Mouse (Mus musculus): ENCODE measurements around the gene Uqcrh.

Gene Uqcrh

DNA sequence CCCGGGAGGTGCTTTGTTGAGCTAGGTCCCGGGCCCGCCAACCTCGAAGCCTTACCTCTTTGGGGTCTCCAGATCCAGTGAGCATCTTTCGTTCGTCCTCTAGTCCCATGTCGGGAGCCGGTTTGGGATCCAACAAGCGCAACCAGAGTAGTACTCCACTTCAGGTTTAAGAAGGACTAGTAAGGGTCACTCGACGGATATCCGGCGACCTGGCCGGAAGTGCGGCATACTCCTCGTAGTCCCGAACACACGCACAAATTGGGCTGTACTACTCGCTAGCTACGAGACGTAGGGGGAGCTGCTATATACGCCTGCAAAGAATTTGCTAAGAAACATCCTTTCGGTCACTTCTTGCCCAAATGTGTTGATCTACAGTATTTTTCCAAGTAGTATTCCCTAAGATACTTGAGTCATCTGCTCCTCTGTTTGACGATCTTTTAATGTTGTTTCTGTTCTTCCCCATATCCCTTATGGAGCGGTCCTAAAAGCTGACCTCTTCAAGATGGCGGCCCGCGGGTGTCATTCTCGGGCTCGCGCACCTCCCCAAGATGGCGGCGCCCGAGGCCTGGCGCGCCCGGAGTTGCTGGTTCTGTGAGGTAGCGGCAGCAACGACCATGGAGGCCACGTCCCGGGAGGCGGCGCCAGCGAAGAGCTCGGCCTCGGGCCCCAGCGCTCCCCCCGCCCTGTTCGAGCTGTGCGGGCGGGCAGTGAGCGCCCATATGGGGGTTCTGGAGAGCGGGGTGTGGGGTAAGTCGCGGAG, at the start of gene Uqcrh, which contains the start of gene Lrrc41:
TSS of gene Uqcrh (minus strand) at position 211 of the 760 bp plus-strand sequence.
TSS of gene Lrrc41 (plus strand) at position 409 of the 760 bp plus-strand sequence.
- peak; percentile 97 to 98 for DNase-seq

DNA sequence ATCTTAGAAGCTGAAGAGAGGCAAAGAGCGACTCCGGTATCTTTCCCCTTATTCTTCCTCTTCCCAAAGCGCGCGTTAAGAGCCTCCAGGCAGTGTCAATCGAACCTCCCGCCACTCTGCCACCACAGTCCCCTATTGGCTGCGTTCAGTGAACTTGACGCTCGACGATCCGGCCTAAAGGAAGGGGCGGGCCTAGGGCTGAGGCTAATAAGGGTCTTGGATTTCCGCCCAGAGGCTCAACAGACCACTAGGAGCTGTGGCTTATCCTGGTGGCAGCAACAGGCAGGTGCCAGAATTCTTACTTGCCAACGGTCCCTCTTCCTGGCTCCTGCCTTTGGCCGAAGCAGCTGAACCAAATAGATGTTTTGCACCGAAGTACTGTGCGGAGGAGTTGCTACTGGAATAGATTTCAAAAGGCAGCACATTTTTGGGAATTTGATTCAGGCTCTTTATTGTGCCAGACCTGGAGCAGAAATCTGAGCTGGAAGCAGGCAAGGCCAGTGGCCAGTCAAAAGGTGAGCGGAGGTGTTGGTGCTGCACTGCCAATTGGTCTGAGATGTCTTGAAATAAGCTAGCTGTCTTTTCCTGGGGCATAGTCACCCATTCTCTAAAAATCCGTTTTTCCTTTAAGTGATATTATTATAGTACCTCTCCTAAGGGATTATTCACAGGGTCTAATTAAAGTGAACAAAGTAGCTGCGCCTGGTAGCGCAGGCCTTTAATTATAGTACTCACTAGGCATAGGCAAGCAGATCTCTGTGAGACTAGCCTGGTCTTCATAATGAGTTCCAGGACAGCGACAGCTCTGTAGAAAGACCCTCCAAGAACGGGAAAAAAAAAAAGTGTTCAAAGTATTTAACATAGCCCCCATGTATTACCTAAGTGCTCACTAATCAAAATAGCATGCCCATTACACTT, 49.0 kb upstream of the Uqcrh start, which contains the start of the genes Rad54l and Pomgnt1:
TSS of gene Rad54l (minus strand) at position 89 of the 918 bp plus-strand sequence.
TSS of gene Pomgnt1 (plus strand) at position 239 of the 918 bp plus-strand sequence.
- peak; percentile 87 to 89 for DNase-seq

DNA sequence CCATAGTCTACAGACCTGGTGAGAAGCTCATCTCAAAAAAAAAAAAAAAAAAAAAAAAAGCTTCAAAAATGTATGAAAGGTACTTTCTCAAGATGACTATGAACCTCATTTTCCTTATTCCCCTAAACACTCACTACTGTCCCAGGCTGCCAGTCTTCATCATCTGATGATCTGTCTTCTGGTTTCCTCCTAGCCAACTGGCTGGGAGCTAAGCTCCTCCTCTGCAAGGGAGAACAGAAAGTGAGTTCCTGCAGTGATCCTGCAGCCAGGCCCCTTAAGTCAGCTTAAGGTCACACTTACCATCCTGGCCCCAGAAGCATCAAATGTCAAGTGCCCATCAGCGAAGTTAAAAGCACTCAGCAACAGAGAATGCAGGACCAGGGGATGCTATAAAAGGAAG, 47.9 kb upstream of the Uqcrh start:
- DNase-seq = no peak

DNA sequence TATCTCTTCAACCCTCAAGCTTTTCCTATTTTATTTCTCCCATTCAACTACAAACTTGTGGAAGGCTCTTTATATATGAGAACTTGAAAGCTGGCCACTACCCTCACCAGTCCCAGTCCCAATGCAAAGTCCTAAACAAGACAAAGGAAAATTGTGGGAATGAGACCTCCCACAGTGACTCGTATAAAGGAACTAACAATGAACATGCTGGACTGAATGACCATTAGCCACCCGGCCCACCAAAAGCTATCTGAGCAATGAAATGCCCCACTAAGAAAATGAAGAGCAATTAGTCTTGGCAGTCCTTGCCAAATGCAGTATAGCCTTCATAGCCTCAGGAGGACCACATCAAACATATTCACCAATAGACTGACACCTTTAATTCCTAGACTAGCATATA, 36.6 kb upstream of the Uqcrh start:
- DNase-seq = no peak

DNA sequence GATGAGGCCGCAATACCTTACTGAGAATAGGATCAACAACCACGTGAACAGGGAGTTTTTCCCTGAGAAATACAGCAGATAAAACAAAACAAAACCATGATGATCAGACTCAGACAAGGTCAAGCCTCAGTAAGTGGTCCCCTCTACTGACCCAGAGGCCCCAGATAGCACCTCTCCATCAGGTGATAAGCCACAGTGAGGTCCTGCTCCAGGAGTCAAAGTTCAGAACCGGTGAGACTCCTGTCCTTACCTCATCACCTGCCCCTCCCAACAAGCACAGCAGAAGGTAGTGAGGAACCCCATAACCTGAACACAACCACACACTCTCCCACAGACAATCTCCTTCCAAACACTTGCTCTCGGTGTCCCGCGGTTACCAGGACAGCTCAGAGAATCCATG, 35.8 kb upstream of the Uqcrh start:
- DNase-seq = no peak

DNA sequence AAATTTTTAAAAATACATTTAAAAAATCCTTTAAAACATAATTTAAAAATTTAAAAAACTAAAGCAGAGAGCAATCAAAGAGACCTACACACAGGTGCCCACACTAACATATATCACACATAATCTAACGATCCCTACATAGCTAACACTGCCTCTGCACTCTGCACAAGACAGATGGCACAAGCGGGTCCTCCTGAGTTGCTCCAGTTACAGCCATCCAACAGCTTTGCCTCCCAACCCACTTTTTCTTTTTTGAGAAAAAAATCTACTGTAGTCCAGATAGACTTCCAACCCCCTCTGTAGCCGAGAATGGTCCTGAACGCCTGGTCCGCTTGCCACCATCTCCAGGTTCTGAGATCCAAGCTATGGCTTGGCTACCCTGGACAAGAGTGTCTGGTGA, 30.4 kb upstream of the Uqcrh start:
- no peak for DNase-seq

DNA sequence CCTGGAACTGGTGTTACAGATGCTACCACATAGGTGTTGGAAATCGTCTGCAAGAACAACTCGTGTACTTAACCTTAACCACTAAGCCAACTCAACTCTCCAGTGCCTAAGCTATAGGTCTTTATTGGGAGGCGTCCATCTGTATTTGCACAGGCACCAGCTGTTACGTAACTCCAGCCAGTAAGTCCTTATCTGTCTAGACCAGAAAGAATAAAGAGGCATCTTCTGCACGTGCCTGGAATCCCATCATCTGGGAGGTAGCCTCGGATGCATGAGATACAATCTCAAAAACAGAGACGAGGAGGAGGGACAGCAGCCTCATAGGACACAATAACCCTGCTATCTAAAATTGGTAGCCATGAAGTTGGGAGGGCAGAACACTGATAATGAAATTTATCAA, 26.1 kb upstream of the Uqcrh start:
- DNase-seq = no peak

DNA sequence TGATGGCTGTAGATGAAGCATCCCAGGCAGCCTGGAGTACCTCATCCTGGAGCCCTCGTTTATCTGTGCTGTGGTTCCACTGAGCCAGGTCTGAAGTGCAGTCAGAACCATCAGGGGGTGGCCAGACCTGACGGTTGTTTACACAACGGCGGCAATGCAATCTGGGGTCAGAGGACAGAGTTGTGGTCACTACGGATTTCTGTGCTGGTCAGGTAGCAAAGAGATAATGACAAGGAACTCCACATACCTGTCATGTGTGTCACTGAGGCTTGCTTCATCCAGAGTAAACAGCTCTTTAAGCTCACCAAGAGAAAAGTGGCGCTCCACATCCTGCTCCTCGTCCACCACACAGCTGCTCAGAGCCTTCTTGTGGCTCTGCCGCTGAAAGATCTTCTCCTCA, 22.3 kb upstream of the Uqcrh start:
- DNase-seq = no peak

DNA sequence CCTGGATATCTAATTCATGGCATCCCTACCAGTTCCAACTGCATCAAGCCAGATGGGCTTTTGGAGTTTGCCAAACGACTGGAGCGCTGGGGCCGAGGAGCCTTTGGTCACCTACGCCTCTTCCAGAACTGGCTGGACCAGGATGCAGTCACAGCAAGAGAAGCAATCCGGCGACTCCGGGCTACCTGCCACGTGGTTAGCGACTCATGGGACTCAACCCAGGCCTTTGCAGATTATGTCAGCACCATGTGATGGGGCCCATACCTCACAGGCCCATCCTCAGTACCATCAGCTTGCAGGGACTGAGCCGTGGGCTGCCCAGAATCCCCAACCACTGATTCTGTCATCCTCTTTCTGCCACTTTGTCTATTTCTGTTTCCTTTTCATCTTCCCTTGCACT, 21.4 kb upstream of the Uqcrh start:
- DNase-seq = peak in 1 of 2 experiments; percentile 18

DNA sequence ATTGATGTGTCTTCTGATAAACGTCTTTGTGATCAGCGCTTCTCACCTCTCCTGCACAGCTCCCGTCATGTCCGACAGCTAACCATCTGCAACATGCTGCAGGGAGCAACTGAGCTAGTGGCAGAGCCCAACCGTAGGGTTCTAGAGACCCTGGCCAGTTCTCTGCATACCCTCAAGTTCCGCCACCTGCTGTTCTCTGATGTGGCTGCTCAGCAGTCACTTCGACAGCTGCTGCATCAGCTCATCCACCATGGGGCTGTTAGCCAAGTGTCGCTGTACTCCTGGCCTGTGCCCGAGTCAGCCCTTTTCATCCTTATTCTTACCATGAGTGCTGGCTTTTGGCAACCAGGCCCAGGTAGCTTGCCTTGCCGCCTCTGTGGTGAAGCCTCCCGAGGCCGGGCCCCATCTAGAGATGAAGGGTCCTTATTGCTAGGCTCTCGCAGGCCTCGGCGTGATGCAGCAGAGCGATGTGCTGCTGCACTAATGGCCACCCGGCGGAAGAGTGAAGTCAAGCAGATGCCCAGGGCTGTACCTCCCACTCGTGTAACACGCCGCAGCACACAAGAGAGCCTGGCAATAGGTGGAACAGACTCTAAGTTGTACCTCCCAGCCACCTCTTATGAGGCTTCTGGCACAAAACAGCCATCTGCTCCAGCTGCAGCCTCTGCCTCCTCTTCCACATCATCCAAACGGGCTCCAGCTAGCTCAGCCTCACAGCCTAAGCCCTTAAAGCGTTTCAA, 13.8 kb upstream of the Uqcrh start:
- peak; percentile 36 to 56 for DNase-seq

DNA sequence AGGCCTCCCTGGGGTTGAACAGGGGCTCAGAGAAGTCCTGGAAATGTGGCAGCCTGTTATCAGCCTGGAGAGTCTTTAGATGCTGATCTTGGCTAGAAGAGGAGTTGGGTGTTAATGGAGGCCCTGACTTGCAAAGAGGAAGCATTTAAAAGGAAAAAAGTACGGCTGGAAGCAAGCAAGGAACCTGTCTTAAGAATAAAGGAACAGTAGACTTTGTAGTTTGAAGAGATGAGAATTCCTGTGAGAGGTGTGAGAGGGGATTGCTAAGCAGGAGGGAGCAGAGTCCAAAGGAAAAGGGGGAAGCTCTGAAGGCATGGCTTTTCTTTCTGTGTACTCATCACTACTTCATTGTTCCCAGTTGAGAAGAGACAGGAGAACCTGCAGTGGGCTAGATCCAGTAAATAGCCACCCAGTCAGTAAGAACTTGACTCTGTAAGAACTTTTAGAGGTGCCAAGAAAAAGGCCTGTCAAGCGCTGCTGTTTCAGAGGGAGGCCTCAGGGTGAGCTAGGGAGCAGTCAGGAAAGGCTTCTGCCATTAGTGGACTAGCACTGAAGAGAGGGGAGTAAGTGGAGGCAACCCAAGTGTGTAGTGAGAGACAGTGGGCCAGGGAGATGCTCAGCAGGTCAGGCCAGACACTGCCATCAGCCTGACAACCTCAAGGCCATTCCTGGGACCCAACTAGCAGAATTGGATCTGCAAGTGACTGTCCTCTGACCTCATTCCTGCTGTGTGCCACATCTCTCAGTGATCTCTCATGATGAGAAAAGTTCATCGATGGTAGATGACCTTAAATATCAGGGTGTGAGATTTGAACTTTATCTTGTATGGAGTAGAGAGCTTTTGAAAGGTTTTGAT, 2.6 kb upstream of the Uqcrh start:
- DNase-seq = no peak

DNA sequence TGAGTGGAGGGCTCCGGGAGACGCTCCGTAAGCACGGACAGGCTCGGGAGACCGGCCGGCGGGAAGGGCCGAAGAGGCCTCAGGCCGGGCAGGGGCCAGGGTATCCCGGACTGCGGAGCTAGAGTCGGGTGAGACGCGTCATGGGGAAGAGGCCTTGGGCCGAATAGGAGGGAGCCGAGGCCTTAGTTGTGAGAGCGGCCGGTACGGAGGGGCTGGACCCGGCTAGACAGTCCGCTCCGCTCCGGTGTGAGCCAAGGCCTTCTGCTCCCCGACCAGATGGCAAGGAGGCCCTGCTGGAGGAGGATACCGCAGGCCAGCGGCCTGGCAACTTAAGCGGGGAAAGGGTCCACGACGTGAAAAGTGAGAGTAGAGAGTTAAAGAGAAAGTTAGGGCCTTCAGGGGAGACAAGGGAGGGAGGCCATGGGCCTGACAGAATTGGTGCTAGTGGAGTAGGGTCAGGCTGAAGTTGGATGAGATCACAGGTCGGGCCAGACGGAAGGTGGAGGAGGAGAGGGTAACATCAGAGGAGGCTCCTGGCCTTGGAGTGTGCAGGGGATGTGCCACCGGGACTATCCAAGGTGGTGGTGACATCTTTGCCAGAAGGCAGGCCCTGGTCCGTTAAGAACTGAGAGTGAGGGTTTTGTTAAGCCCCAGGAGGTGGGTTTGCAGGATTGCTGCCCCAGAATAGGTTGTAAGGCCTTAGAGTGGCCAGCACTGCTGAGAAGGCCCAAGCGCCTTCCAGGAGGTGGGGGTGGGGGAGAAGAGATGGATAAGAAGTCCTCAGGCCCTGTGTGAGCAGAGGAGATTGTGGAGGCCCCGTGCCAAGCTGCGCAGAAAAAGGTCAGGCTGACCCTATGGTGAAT, 1.7 kb upstream of the Uqcrh start:
- peak; percentile 59 to 65 for DNase-seq

DNA sequence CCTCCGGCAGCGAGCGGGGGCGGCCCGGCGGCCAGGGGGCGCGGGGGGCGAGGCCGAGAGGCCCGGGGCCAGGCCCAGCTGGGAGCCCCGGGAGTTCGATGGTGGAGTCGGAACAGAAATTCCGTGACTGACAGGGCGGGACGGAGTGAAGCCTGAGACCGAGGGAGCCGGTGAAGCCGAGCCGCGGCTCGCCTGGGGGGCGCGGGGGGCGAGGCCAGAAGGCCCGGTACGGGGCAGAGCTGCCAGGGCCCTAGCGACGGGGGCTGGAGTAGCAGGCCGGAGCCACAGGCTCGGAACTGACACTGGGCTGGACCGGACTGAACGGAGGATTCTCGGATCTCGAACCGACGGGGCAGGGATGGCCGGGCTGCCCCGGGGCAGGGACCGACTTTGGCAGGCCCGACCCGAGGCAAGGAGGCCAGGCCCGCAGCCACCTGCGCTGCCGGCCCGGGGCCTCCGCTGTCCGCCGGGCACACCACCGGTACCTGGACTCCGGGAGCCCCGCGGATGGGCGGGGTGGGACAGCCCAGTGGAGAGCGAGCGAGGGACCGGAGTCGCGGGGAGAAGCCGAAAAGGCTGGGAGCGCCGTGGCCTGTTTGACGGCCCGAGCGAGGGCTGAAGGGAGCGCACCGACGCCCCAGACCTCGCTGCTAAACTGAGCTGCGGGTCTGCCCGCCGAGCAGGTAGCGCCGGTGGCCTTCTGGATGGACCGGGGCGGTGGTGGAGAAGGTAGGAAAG, 929 bp upstream of the Uqcrh start:
- peak; percentile 84 to 85 for DNase-seq

DNA sequence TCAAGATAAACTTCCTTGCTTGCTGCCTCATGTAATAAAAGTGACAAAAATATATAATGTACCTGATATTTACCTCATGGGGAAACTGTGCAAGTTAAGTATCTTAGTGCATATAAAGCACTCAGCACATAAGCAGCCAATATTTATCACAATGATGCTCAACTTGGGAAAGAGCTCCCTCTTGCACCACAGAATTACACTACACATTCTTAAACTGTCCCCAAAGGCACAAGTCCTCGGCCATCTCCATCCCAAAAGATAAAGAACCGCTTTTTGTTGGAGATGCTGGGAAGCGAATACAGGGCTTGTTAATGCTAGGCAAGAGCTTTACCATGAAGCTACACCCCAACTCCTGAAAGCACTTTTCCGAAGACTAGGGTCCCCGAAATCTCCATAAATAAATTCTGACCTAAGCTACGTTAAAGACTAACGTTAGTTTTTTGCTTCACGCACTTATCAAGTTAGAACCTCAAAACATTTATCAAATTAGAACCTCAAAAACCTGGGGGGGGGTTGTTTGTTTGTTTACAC, 661 bp downstream of the Uqcrh start:
- DNase-seq = peak in 1 of 2 experiments; percentile 28

DNA sequence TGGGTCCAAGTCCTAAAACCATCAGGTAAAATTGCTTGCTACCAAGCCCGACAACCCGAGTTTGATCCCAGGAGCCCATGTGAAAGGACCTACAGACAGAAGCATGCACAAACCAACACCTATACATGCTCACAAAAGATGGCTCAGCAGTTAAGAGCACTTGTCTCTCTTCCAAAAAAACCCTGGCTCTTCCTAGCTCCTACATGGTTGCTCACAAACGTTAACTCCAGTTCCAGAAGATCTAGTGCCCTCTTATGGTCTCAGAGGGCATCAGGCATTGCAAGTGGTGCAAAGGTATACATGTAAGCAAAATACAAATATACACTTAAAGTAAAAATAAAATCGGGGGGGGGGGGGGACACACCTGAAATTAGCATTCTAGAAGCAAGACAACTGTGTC, 1.7 kb downstream of the Uqcrh start:
- DNase-seq = peak in 1 of 2 experiments; percentile 43

DNA sequence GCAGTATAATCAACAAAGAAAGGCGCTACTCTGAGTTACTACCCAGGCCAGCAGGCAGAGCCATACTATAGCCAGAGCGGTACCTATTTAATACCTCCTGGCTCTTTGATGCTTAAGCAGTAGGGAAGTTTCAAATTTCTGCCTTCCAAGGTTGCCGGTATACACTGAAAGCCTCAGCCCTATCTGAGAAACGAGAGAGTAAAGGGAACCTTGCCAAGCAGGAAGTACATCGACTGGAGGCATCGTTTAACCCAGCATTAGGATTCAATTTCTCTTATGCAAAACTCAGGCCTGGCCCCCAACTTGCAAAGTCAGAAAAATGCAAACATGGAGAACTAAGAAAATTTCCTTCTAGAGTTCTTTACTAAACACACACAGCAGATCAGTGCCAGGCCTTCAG, 4.8 kb downstream of the Uqcrh start:
- DNase-seq = no peak

DNA sequence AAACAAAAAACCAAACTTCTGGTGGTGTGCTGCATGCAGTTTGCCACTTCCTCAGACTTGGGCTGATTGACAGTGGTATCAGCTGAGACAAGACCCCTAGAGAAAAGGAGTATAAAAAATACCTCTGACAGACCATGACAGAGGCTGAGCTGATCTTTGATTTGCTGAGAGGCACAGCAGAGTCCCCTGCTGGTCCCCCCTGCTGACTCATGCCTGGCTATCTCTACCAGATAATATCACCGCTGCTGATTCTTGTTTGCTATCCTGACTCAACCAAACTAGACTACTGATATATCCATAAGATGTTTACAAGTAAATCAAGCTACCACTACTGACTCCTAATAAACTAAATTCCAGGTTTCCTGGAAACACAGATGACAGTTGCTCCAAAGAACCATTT, 11.0 kb downstream of the Uqcrh start:
- no peak for DNase-seq

DNA sequence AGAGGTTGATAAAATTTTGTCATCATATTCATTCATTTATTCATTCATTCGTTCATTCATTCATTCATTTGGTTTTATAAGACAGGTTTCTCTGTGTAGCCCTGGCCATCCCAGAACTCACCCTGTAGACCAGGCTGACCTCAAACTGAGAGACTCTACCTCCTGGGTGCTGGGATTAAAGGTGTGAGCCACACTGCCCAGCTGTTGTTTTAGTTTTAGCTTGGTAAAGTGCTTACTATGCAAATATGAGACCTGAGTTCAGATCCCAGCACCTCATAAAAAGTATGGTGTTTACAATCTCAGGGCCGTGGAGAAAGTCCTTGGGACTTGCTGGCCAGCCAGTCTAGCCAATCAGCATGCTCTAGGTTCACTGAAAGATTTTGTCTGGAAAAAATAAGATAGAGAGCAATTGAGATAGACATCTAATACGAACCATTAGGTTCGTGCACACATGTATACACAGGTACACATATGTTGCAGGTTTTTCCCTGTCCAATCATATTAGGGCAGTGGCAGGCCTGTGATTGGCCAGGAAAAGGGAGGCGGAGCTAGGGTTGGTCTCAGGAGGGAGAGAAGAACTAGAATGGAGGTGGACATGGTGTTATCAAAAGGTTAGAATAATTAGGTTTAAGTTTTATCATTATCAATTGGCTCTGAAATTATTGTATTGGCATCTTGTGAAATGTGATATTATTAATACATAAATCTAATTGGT, 15.7 kb downstream of the Uqcrh start:
- no peak for DNase-seq

DNA sequence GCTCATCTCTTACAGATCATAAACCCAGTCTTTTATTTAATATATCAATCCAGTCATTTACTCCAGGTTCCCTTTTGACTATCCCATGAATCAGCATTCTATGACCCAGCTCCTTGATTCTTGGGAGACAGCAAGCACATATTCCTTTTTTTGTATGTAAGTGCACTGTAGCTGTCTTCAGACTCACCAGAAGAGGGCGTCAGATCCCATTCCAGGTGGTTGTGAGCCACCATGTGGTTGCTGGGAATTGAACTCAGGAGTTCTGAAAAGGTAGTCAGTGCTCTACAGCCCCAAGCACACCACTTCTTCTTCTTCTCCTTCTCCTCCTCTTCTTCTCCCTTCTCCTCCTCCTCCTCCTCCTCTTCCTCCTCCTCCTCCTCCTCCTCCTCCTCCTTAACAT, 17.3 kb downstream of the Uqcrh start:
- DNase-seq = no peak

Measured in cerebellum, postnatal 14 days (tissue).